Mouse (Mus musculus) frontal cortex, postnatal 14 days (tissue): ENCODE data around the gene Slc2a4.
"Not testable (repeated sequence)": the region's sequence is repeated elsewhere in the genome, so short reads cannot be mapped to it uniquely, and the experiment has no call there.

Source experiments
- DNase-seq, 2 experiments: peaks; one replicate each; pipeline ENCODE4 v3.0.0; 2022; ENCODE audit warnings: low spot score in 2 of 2

Gene Slc2a4

GRCm38 (mm10) chr11:69939731-69940130 is 8.3 kb downstream of the Slc2a4 start:
- no peak for DNase-seq

DNA sequence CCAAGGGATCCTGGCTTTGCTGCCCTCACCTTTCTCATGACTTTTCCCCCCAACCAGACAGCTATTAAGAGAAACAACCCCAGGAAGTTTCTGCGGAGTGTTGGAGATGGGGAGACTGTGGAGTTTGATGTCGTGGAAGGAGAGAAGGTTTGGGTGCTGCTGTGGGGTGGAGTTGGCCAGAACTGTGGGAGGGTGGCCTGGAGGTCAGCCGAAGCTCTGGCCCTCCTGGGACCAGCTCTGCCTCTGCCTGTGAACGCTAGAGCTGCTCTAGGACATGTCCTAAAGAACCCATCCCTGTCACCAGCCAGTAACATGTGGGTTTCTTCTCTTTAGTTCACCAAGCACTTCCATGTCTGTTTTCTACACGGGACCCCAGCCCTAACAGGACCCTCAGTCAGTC is 8.8 kb downstream of the Slc2a4 start:
- no peak for DNase-seq

DNA sequence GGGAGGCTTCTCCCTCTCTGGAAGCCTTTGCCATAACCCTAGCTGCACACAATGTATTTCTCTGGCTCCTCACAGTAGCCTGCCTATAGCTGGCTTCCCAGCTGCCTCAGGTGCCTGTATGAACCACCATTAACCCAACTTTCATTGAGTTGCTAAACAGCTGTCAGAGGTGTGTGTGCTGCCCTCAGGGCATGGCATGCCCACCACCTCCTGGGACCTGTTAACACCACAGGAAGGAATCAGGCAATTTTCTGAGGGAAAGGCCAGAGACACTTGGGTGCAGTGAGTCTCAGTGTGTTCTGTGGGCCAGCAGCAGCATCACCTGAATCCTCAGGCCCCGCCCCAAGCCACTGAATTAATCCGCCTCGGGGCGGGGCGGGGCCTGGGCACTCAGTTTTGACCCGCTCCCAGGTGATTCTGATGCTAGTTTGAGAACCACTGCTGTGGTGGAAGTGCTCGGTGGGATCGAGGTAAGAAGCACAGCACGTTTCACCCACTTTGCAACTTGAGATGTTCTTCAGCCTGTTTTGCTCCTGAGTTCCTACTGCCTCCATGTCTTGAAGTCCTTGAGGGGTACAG is 9.5 kb downstream of the Slc2a4 start:
- no peak for DNase-seq

DNA sequence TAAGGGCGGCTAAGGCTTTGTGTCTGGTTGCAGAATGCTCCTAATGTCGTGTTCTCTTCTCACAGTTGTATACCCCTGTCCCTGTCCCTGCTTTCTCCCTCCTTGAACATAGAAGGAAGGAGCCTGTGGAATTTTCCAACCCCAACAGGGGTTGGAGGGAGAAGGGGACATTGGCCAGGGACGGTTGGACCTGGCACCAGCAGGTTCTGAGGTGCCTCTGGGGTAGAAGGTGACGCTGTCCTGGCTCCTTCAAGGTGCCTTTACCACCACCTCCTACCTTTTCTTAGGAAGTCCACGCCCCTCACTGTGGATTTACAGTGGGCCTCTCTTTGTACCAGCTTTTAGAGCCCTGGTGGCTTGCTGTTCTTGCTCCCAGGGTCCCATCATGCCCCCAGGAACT is 10.2 kb downstream of the Slc2a4 start:
- no peak for DNase-seq

GRCm38 (mm10) chr11:69937385-69937784 is 10.6 kb downstream of the Slc2a4 start:
- DNase-seq: no peak

DNA sequence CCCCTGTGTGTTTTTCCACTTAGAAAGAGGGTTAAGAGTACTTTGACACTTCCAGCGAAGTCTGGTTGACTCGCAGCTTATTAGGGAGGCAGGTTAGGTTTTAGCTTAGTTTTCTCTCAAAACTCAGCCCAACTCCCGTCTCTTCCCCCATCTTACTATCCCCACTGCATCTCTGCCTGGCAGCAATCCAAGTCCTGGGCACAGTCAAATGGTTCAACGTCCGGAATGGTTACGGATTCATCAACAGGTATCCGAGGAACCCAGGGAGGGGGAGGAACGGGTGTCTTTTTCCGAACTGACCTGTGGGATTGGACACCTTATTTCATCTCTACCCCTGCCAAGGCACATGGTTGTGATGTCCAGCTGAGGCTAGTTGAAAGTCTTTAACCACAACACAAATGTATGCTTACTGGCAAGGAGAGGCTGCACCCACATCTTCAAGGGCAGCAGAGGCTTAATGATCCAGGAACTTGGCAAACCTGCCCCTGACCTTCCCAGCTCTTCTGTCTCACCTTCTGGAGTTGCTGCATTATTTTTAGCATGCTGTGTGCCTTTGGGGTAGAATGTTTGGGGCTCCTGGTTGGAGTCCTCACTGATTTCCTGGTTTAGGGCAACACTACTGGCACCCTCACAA is 11.2 kb downstream of the Slc2a4 start:
- no peak for DNase-seq

GRCm38 (mm10) chr11:69936156-69936555 is 11.8 kb downstream of the Slc2a4 start:
- no peak for DNase-seq

DNA sequence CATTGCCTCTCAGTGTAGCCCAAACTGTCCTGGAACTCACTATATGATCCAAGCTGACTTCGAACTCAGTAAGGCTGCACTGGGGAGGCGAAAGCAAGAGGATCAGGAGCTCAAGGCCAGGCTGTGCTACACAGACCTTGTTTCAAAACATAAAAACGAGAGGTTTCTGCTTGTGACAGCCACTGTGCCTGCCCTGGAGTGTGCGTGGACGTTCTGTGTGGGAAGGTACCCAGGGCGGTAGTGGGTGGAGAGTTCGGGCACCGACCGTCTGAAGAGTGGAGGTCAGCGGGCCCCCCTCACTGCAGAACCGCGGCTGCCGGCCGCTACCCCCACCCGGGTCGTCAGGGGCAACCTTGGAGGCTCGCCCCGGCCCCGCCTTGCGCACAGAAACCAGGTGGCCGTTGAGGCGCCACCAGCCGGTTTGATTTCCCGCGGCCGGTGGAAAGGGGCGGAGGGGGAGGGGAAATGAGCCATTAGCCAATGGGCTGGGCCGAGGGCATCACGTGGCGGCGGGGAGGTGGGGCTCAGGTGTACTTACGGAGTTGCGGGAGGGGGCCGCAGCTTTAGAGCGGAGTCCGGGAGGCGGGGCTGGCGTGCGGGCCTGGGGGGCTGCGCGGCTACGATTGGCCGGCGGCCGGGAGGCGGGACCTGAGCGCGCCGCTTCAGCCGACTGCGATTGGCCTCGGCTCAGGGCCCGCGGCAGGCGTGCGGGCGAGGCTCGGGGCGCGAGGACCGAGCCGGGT is 12.7 kb downstream of the Slc2a4 start, which contains the start of gene Ybx2:
Gene Ybx2 (plus strand): TSS at position 660 of the 743 bp plus-strand sequence.
- DNase-seq: peak; percentile 77 to 83

DNA sequence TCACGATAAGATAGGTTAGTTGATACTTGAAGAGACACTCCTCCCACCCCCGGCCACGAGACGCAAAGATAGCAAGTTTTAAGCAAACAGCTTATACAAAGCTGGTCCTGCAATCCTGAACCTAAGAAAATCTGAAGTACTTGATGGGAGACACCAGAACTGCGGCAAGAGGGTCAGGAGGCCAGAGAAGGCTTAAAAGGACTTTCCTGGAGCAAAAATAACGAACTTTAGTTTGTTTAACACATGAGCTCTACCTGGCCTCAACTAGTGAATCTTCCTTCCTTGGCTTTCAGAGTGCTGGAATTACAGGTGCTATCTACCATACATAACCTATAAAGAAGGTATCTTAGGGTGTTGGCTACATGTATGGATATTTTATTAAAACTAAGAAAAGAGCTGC is 13.3 kb downstream of the Slc2a4 start:
- no peak for DNase-seq

DNA sequence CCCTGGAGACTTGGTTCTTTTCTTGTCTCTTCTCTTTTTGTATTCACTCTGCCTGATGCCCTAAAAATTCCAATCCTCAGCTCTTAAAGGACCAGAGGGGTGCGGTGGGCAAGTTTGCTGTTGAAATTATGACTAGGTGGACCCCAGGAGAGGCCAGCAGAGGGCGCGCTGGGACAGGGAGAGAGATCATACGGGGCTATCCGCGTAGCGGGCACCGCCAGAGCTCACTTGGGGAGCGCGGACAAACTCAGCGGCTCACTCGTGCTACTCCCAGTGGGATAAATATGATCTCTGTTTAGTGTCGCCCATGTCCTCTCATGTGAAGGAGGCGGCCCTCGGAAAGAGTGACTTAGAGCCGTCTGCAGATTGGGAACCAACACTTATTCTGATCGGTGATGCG is 13.8 kb downstream of the Slc2a4 start:
- peak; percentile 74 to 88 for DNase-seq

DNA sequence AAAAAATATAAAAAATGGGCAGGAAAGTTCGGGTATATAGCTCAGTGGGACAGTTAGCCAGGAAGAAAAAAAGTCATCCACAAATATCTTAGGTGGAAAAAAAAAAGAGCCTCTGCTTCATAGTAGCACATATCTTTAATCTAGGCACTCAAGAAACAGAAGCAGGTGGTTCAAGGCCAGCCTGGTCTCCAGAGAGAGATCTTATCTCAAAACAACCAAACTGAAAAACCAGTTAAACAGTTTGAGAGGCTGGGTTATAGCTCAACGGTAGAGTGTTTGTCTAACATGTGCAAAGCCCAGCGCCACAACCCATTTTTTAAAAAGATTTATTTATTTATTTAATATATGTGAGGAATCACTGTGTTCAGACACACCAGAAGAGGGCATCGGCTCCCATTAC is 14.9 kb downstream of the Slc2a4 start:
- no peak for DNase-seq

DNA sequence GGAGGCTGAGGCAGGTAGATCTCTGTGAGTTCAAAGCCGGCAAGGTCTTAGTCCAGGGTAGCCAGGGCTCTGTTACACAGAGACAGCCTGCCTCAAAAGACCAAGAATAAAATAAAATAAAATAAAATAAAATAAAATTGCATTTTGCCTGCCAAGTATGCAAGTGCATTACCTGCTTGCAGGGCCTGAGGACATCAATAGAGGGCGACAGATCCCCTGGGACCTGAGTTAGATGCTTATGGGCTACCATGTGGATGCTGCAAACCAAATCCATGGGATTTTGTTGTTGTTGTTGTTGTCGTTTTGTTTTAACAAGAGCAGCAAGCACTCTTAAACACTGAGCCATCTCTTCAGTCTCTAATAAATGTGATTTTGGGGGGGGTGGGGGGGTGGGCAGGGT is 15.7 kb downstream of the Slc2a4 start:
- no peak for DNase-seq

DNA sequence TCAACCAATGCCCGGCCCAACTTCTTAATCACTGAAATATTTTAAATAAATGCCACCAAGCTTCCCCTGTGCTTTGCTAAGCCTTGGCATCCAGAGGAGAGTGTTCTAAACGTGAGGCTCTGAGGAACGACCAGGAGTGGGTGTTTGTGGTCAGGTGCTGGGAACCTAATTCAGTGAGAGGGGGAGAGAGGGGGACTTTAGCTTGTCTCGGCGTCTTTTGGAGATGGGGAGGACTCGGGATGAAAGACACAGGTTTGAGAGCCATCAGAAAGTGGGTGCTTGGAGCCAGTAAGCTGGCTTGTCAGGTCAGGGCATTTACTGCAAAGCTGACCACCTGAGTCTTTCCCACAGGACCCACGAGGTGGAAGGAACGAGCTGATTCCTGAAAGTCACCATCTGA is 16.2 kb downstream of the Slc2a4 start:
- no peak for DNase-seq

- DNase-seq: no peak
Measured at GRCm38 (mm10) chr11:69930967-69931537, 16.9 kb downstream of the Slc2a4 start.

- DNase-seq: not testable (repeated sequence)
Measured at GRCm38 (mm10) chr11:69930176-69930575, 17.8 kb downstream of the Slc2a4 start.

GRCm38 (mm10) chr11:69929712-69930111 is 18.3 kb downstream of the Slc2a4 start:
- DNase-seq: no peak

- DNase-seq: no peak
Measured at GRCm38 (mm10) chr11:69927501-69927900, 20.5 kb downstream of the Slc2a4 start.

DNA sequence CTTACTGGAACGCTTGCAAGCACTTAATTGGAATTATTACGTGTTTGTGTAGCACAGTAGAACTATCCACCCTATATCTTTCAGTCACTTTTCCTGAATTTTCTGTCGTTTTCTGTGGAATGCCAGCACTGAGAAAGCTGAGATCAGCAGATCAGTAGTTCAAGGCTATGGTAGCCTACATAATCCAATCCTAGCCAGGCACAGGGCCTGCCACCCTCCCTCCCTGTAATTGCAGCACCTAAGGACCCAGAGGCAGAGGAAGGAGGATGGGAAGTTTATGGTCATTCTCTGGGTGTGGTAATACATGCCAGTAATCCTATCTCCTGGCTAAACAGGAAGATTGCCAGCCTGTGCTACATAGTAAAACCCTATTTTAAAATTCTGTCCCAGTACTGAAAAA is 25.2 kb downstream of the Slc2a4 start:
- no peak for DNase-seq

DNA sequence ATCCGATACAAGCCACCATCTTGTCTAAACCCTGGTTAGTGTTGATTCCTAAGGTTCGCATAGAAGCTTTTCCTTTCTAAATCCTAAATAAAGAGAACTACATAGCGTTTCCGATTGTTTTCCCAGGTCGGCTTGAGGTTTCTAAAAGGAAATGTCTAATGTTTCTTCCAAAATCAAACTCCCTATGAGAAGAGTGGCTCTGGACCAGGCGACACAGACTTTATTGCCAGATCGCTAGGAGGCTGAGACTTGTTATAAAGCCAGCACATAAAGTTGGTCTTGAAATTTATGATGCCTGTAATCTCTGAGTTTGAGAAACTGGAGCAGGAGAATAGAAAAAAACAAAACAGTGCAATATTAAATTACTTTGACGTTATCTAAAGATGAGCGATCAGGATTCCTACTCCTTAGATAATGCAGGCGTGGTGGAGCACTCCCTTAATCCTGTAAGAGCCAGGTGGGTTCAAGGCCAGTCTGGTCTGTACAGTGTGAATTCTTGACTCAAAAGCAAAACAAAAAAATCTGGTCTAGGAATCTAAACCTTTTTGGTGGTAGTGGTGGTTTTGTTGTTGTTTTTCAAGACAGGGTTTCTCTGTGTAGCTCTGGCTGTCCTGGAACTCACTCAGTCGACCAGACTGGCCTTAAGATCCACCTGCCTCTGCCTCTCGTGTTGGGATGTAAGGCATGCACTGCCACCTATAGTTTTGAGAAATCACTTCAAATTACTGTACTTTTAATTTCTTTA is 25.8 kb downstream of the Slc2a4 start:
- no peak for DNase-seq

DNA sequence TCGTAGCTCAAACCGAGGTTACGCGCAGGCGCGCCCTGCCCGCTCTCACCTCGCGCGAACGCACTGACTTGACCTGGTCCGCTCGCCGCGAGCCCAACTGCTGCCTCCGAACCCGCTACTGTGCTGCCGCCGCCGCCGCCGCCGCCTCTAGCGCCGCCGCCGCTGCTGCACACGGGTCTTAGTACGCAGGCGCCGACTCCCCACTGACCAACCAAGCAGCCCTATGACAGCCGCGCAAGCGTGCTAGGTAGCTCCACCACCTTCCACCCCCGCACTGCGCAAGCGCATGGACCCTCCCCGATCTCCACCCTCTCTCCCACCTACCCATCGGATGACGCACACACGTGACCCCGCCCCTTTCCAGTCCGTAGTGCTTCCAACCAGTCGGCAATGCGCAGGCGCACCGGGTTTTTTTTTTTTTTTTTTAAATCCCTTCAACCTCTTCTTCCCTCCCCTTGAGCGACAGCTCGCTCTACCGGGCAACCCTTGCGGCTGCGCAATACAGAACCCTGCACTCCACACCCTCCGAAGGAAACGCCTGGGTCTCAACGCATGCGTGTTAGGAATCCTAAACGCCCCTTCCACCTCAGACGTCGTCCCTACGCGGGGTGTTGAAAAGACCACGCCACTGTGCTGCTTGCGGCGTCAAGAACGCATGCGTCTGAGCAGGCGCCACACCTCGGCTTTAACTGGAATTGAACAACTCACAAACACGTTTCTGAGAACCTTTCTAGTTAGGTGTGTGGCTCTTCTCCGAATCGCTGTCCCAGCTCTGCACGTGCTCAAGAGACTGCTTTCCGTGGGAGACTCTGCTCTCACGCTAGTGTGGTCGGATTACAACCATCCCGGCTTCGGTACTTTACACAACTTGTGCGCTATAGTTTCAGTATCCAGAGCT is 26.6 kb downstream of the Slc2a4 start, which contains the start of gene Eif5a:
Gene Eif5a (minus strand): TSS at position 845 of the 898 bp plus-strand sequence.
- peak; percentile 100 for DNase-seq
